Mouse (Mus musculus) embryo, embryonic 11 days (tissue): Measurements from ENCODE around the gene Tmem54.

ENCODE experiments used
- DNase-seq: peaks from one replicate; pipeline ENCODE4 v3.0.0-alpha.2; 2015

The Tmem54 gene

DNA sequence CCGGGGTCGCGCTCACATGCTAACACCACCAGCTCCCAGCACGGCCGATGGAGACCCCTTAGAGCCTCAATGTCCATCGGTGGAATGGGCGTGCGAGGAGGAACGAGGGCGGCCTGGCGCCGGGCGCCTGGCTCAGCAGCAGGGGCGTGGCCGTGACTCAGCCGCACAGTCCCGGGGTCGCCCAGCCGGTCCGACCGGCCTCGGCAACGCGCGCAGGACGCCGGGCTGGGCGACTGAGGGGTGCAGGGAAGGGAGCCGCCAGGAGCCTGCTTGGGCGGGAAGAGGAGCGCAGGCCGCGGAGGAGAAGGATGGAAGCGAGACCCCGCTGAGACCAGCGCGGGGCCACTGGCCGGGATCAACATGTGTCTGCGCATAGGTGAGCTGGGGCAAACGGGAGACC is at the start of gene Tmem54:
Tmem54 (plus strand) TSS at position 193 of the 400 bp plus-strand sequence.
- DNase-seq: peak; percentile 52

DNA sequence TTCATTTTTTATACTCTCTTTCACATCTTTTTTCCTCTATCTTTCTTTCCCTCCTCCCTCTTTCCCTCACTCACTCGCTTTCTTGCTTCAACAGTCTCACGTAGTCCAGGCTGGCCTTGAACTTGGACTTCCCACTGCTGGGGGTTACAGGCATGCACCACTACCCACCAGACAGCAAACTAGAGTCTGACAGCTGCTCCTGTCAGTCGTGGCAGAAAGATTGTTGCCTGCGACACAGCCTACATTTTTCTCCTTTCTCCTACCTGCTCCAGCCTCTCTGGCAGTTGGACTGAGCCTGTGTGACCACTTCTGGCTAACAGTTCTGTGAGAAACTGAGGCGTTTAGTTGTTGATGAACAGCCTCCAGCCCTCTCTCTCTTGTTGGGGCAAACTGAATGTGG is 49.8 kb upstream of the Tmem54 start:
- DNase-seq: no peak

- peak; percentile 99 for DNase-seq
Observed at GRCm38 (mm10) chr4:129057533-129058206, 47.7 kb upstream of the Tmem54 start.

DNA sequence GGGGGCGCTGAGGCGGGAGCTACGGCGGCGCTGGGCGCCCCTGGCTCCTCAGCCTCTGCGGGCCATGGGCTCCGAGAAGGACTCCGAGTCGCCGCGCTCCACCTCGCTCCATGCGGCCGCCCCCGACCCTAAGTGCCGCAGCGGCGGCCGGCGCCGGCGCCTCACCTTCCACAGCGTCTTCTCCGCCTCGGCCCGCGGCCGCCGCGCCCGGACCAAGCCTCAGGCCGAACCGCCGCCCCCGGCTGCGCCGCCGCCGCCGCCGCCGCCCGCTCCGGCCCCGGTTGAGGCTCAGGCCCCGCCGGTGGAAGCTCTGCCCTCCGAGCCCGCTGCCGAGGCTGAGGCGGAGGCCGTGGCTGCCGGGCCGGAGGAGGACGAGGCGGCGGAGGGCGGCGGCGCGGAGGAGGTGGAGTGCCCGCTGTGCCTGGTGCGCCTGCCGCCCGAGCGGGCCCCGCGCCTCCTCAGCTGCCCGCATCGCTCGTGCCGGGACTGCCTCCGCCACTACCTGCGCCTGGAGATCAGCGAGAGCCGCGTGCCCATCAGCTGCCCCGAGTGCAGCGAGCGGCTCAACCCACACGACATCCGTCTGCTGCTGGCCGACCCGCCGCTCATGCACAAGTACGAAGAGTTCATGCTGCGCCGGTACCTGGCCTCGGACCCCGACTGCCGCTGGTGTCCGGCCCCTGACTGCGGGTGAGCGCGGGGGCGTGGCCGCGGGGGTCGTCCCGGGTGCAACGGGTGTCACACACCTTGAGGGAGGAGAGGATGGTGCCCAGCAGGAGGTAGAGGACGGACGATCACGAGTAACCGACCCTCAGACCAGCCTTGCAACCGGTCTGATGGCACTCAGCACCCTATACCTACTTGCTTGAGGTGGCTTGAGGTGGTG is 46.9 kb upstream of the Tmem54 start, which contains the start of gene Rnf19b:
Rnf19b (plus strand) TSS at position 65 of the 886 bp plus-strand sequence.
- peak; percentile 59 for DNase-seq

DNA sequence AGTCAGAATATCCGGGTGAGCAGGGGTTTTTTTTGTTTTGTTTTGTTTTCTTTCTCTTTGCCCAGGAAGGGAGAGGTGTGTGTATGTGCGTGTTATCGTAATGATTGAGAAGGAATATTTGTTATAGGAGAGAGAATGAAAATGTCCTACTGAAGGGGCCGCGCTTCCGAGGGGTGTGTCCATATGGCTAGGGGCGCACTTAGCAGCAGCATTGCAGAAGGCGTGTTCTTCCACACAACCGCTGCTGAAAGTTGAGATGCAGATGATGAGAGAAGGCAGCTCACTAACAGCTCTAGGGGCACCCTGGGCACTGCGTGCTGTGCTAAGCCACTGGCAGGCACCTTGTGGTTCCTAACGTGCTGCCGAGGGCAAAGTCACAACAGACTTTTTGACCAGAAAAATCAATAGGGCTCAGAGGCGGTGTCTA is 46.2 kb upstream of the Tmem54 start:
- DNase-seq: peak; percentile 67

DNA sequence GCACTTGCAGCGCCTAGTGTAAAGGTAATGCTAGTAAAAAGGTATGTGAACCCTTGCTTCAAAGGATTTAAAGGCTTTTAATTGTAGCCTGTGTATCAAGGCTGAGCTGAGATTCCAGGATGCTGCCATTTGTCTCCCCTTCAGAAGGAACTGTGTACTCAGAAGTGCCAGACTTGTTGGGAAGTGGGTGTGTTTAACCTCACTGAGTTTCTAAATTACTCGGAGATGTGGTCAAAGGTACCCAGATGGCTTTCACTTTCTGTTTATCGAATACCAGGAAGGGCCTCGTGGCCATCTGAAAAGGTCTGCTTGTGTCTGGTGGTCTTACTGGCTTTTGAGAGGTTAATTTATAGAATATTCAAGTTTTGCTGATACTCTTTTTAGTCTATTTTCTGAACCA is 45.4 kb upstream of the Tmem54 start:
- no peak for DNase-seq

GRCm38 (mm10) chr4:129061486-129061885 is 43.9 kb upstream of the Tmem54 start:
- no peak for DNase-seq

- no peak for DNase-seq
Observed at GRCm38 (mm10) chr4:129062281-129063075, 42.9 kb upstream of the Tmem54 start.

DNA sequence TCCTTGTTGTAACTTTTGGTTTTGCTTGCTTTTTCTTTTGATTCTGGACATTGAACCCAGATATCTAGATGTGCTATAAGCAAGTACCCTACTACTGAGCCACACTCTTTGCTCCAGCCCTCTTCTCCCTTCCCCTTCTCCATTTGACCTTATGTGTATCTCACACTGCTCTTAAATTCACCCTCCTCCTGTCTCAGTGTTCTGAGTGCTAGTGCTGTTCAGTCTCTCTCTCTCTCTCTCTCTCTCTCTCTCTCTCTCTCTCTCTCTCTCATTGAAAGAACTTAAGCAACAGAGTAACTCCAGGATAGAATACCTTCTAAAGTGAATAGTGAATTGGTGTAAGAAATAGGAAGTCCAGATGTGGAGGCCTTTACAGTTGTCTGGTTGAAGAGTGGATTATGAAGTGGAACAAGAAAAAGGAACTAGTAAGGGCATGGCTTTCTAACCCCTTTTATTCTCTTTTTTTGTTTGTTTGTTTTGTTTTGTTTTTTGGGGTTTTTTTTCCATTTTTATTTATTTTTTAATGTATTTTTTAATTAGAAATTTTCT is 39.6 kb upstream of the Tmem54 start:
- DNase-seq: no peak

GRCm38 (mm10) chr4:129067638-129068415 is 37.5 kb upstream of the Tmem54 start:
- DNase-seq: no peak

DNA sequence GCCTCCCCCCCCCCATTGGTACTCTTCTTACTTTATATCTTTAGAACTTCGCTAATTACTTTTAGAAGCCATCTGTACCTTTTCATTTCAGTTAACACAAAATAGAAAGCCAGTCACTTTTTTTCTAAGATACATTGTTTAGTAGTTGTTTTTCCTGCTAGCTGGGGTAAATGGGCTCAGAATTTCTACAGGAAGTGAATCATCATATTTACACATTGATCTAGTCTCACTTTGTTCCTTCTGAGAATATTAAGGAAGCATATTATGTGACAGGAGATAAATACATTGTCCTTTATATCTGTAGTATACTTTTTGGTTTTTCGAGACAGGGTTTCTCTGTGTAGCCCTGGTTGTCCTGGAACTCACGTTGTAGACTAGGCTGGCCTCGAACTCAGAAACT is 36.5 kb upstream of the Tmem54 start:
- no peak for DNase-seq

DNA sequence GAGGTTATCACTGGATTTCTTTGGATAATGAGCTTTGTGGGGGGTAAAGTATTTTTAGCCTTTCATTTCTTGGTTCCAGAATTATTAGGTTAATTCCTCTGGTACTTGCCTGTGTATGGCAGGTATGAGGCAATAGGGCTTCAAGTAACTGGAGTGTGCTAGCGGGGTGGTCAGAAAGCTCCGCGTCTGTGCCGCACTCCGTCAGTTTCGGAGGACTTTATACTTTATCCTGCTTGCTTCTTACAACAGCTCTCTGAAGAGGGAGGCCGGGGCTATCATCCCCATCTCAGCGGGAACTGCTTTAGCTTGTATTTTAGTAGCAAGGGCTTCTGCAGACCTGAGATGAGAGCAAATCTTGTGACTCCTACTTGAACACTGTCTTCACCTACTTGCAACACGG is 26.2 kb upstream of the Tmem54 start:
- DNase-seq: no peak

DNA sequence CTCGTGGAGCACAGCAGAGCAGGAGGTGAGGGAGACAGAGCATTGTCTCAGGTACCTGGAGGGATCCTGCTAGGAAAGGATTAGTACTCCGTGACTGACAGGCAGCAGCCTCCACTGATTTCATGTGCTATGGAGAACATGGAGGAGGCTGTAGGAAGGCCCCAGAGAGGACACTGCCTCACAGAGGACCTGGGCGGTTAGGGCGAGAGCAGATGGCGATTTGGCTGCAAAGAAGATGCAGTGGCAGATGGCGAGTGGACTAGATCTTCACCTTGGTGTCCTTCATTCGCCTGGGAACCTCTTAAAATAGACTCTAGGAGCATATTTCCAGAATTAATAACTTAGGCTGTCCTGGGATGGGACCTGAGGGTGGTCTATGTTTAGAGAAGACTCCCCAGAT is 24.3 kb upstream of the Tmem54 start:
- no peak for DNase-seq

- no peak for DNase-seq
Observed at GRCm38 (mm10) chr4:129081512-129081911, 23.8 kb upstream of the Tmem54 start.

DNA sequence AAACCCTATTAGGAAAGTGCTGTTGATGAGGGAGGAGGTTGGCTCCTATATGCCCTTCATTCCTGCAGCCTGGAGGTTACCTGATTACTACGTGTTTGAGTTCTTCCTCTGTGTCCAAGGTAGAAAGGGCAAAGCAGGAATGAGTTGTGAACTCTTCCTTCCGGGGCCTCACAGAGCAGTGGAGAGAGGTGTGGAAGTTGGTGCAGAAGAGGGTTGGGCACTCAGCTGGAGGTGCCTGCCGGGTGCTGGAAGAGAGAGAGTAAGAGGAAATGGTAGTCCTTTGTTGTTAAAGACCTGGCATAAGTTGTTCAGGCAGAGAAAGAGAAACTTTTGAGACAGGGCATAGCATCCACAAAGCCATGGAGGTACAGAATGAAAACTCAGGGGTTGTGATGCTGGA is 23.4 kb upstream of the Tmem54 start:
- no peak for DNase-seq

DNA sequence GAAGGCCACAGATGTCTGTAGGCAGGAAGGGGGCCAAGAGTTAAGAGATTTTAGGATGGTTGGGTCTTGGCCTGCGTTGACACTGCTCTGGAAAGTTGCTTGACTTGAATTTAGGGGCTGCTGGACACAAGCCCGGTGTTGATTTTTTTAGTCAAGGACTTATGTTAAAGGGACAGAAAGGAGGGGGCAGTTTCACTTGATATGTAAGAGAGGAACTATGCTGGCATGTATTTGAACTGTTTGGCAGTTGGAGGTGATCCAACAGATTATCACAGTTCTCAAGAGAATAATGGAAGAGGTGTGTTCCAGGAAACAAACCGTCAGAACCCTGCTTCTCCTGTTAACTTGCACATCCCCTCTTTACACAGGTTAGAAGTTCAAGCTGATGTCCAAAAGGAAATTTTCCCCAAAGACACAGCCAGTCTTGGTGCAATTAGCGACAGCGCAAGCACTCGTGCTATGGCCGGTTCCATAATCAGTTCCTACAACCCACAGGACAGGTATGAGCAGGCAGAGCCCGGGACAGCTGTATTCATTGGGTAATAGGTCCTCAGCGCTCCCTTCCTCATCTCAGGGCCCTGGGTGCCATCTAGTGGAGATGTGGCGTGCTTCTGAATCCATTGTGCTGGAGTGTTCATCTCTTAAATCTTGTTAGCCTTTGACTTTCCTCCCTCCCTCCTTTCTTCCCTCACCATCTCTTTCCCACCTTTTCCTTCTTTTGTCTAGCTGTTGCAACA is 22.8 kb upstream of the Tmem54 start:
- DNase-seq: peak; percentile 86

DNA sequence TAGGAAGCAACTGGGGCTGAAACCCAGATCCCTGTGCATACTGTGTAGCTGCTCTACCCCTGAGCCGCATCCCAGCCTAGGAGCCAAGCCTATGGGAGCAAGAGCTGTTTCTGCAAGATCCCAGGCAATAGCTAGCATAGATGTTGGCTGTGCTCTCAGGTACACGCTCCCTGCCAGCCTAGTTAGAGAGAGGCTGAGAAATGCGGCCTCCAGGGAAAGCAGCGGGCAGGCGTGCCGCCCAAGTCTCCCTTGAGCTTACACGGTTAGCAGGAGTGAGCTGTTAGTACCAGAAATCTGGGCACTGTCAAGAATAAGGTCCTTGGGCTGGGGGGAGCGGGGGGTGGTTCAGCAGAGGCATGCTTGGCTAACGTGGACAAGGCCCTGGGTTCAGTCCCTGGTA is 20.5 kb upstream of the Tmem54 start:
- DNase-seq: no peak

- DNase-seq: peak; percentile 77
Observed at GRCm38 (mm10) chr4:129086078-129086477, 19.3 kb upstream of the Tmem54 start.

DNA sequence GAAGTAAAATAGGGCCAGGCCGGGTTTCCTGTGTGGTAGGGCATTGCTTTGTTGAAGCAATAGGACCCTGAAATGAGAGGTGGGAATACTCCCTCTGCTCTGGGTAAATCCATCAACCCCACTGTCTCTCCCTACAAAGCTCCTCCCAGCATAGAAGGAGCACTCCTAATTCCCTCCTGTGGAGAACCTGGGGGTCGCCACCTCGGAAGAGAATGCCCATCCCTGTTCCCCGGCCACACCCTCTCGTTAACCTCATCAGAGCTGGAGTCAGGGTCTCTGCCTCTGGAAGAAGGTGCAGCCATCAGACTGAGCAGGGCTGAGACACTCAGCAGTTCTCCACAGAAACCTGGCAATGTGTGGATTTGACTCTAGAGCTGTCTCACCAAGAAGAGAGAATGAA is 17.5 kb upstream of the Tmem54 start:
- DNase-seq: no peak

DNA sequence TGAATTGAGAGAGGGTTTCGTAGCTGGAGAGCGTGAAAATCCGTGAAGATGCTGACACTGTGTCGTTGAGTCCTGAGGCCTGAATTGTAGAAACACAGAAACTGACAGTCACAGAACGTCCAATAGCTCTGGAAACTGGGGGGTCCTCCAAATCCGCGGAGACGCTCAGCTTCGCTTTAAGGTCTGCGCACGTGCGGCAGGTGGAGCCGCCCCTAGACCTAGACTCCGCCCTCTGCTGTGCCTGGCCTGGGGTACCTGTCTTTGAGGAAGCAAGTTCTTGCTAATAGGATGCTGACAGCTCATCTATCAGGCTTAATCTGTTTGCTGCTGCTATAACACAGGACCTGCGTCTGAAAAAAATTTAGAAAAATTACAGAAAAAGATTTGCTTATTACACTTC is 10.1 kb upstream of the Tmem54 start:
- DNase-seq: no peak

GRCm38 (mm10) chr4:129097006-129097405 is 8.3 kb upstream of the Tmem54 start:
- DNase-seq: no peak
